Mouse (Mus musculus) embryonic facial prominence, embryonic 10.5 days (tissue): ENCODE measurements around the gene Mcm3ap. TPM values are rescaled to one million over a fixed set of nuclear protein-coding genes. Genes with fewer than 3 reads are reported as not detected.

Source experiments
- DNase-seq: peaks from one replicate; pipeline ENCODE4 v3.0.0-alpha.2; 2017; ENCODE audit warnings: low spot score
- H3K27ac ChIP-seq: fragments of 300-500 bp; sonication (generic); replicated peaks from 2 replicates; pipeline ENCODE4 v1.5.1; 2016; ENCODE audit warnings: mild to moderate bottlenecking
- H3K27me3 ChIP-seq: fragments of 300-500 bp; sonication (generic); replicated peaks from 2 replicates; pipeline ENCODE4 v1.6.1; 2016; ENCODE audit warnings: low read depth, mild to moderate bottlenecking; ENCODE audit not compliant: poor library complexity, severe bottlenecking
- H3K36me3 ChIP-seq: fragments of 300-500 bp; sonication (generic); replicated peaks from 2 replicates; pipeline ENCODE4 v1.6.1; 2016; ENCODE audit warnings: mild to moderate bottlenecking, moderate library complexity
- H3K4me1 ChIP-seq: fragments of 300-500 bp; sonication (generic); 2 replicates; pipeline ENCODE4 v1.6.1; 2016
- H3K4me3 ChIP-seq: fragments of 300-500 bp; sonication (generic); 2 replicates; pipeline ENCODE4 v1.5.1; 2016; ENCODE audit warnings: mild to moderate bottlenecking, moderate library complexity
- H3K9me3 ChIP-seq: fragments of 300-500 bp; sonication (generic); 2 replicates; pipeline ENCODE4 v1.6.1; 2016; ENCODE audit warnings: mild to moderate bottlenecking
- WGBS: fragments of 180-500 bp; shearing (Covaris S2); methylation state at CpG from one replicate; pipeline ENCODE4 v1.1.7; 2016; 5-methylcytosine and 5-hydroxymethylcytosine counted together
- polyA plus RNA-seq: library from polyadenylated mRNA; unstranded; fragments of >200 nt; fragmentation: Nextera tagmentation; extraction: Ambion mirVana; gene quantifications from 2 replicates; pipeline ENCODE4 v1.2.1, GENCODE M21; 2016

Gene Mcm3ap
- polyA plus RNA-seq, 1 experiment from 2014 or later: 87.1 TPM

GRCm38 (mm10) chr10:76550458-76550857 lies 81.7 kb downstream of the Mcm3ap start:
- Histone ChIP-seq H3K27me3 (no peaks in the 10 kb centered on the region), H3K4me3 (no peak overlapping the region), H3K4me1 (no peaks in the 10 kb centered on the region), H3K9me3 (no peaks in the 10 kb centered on the region), H3K36me3 (peaks cover 97% of the 10 kb centered on the region), H3K27ac (no peak overlapping the region)
- DNase-seq: no peak
- 85% methylated on average over 5 of the region's 5 CpGs for WGBS

- whole genome bisulfite sequencing: 82% methylated on average over 3 of the region's 3 CpGs
- no peak overlapping the region for H3K4me3 ChIP-seq
- H3K27ac ChIP-seq: no peak overlapping the region
- peaks cover 92% of the 10 kb centered on the region for H3K36me3 ChIP-seq
- no peak for DNase-seq
- no peaks in the 10 kb centered on the region for H3K4me1 ChIP-seq
- H3K9me3 ChIP-seq: no peaks in the 10 kb centered on the region
- H3K27me3 ChIP-seq: no peaks in the 10 kb centered on the region
Observed at GRCm38 (mm10) chr10:76551556-76551955, 82.8 kb downstream of the Mcm3ap start.

- Histone ChIP-seq H3K9me3 (no peaks in the 10 kb centered on the region), H3K27me3 (no peaks in the 10 kb centered on the region), H3K36me3 (peaks cover 68% of the 10 kb centered on the region), H3K4me3 (no peak overlapping the region), H3K4me1 (no peaks in the 10 kb centered on the region), H3K27ac (no peak overlapping the region)
- WGBS: 91% methylated on average over 5 of the region's 5 CpGs
- no peak for DNase-seq
Observed at GRCm38 (mm10) chr10:76554061-76554460, 85.3 kb downstream of the Mcm3ap start.

- DNase-seq: no peak
- no peak within 1 kb of the TSS for H3K4me3 ChIP-seq
- WGBS: 90% methylated on average over 10 of the region's 10 CpGs
Observed at GRCm38 (mm10) chr10:76561972-76562371, 93.2 kb downstream of the Mcm3ap start, which contains the start of gene Spatc1l. TSS of gene Spatc1l (plus strand) at chr10:76562272.

More at GRCm38 (mm10) chr10:76561972-76562371, 93.2 kb downstream of the Mcm3ap start, which contains the start of gene Spatc1l:
- no peaks in the 10 kb centered on the region for H3K36me3 ChIP-seq
- H3K27ac ChIP-seq: no peak within 1 kb of the TSS
- H3K27me3 ChIP-seq: no peaks in the 10 kb centered on the region
- H3K9me3 ChIP-seq: no peaks in the 10 kb centered on the region
- H3K4me1 ChIP-seq: no peaks in the 10 kb centered on the region

Other genes with a start within 250 kb of the Mcm3ap start
- 62.2 and 64.5 TPM in 2 replicates for gene Prmt2, start 231.1 kb upstream of the Mcm3ap start, polyA plus RNA-seq
- gene S100b, start 215.1 kb upstream of the Mcm3ap start, polyA plus RNA-seq: 0.10 TPM in 1 of 2 replicates, not detected in the other
- 6.6 and 6.9 TPM in 2 replicates for gene Dip2a, start 123.6 kb upstream of the Mcm3ap start, polyA plus RNA-seq
- 2.6 TPM in 1 of 2 replicates, not detected in the other for gene AC141477.1, start 28.5 kb upstream of the Mcm3ap start, polyA plus RNA-seq
- gene Pcnt, start 26.1 kb upstream of the Mcm3ap start, polyA plus RNA-seq: 23.8 and 25.5 TPM in 2 replicates
- not detected in 2 replicates for gene 2610028H24Rik, start 19.8 kb upstream of the Mcm3ap start, polyA plus RNA-seq
- gene Ybey, start 187 bp downstream of the Mcm3ap start, polyA plus RNA-seq: 9.9 and 11.3 TPM in 2 replicates
- gene Lss, start 62.7 kb downstream of the Mcm3ap start, polyA plus RNA-seq: 55.9 and 59.6 TPM in 2 replicates
- gene Spatc1l, start 93.3 kb downstream of the Mcm3ap start, polyA plus RNA-seq: 0.11 TPM in 1 of 2 replicates, not detected in the other
- not detected in 2 replicates for gene Ftcd, start 106.7 kb downstream of the Mcm3ap start, polyA plus RNA-seq
- gene Col6a2, start 154.7 kb downstream of the Mcm3ap start, polyA plus RNA-seq: 6.5 and 11.8 TPM in 2 replicates